Mouse (Mus musculus) lung, postnatal 25 days (tissue): ENCODE measurements around the gene Slc35b1.

Source experiments
- DNase-seq: peaks from one replicate; pipeline ENCODE4 v3.0.0; 2022; ENCODE audit warnings: low spot score

Slc35b1 gene

GRCm38 (mm10) chr11:95432194-95432593, 47.7 kb downstream of the Slc35b1 start:
- DNase-seq = peak; percentile 46
